Mouse (Mus musculus): ENCODE data around the gene Bicdl1.

Bicdl1 gene

GRCm38 (mm10) chr5:115669974-115670373 lies 61.4 kb downstream of the Bicdl1 start:
- DNase-seq (ENCODE audit: extremely low read depth, insufficient read length, low spot score): no peak

GRCm38 (mm10) chr5:115668986-115669385 lies 62.4 kb downstream of the Bicdl1 start:
- DNase-seq (ENCODE audit: extremely low read depth, insufficient read length, low spot score): no peak

GRCm38 (mm10) chr5:115667894-115668293 lies 63.5 kb downstream of the Bicdl1 start:
- no peak for DNase-seq (ENCODE audit: extremely low read depth, insufficient read length, low spot score)

- no peak for DNase-seq (ENCODE audit: extremely low read depth, insufficient read length, low spot score)
These were observed 64.2 kb downstream of the Bicdl1 start for GRCm38 (mm10) chr5:115667210-115667609.

GRCm38 (mm10) chr5:115666366-115667065 lies 64.9 kb downstream of the Bicdl1 start:
- DNase-seq (ENCODE audit: extremely low read depth, insufficient read length, low spot score): no peak

- DNase-seq (ENCODE audit: extremely low read depth, insufficient read length, low spot score): no peak
These were observed 68.8 kb downstream of the Bicdl1 start for GRCm38 (mm10) chr5:115662658-115663057.

GRCm38 (mm10) chr5:115658352-115658751 lies 73.1 kb downstream of the Bicdl1 start:
- no peak for DNase-seq (ENCODE audit: extremely low read depth, insufficient read length, low spot score)

GRCm38 (mm10) chr5:115657234-115657633 lies 74.2 kb downstream of the Bicdl1 start:
- no peak for DNase-seq (ENCODE audit: extremely low read depth, insufficient read length, low spot score)

- DNase-seq (ENCODE audit: extremely low read depth, insufficient read length, low spot score): no peak
These were observed 74.7 kb downstream of the Bicdl1 start for GRCm38 (mm10) chr5:115656677-115657076.

GRCm38 (mm10) chr5:115653776-115654175 lies 77.6 kb downstream of the Bicdl1 start:
- DNase-seq (ENCODE audit: extremely low read depth, insufficient read length, low spot score): no peak

GRCm38 (mm10) chr5:115652681-115653575 lies 78.5 kb downstream of the Bicdl1 start:
- peak; percentile 98 for DNase-seq (ENCODE audit: extremely low read depth, insufficient read length, low spot score)

- DNase-seq (ENCODE audit: extremely low read depth, insufficient read length, low spot score): no peak
These were observed 79.6 kb downstream of the Bicdl1 start for GRCm38 (mm10) chr5:115651821-115652220.

GRCm38 (mm10) chr5:115650885-115651284 lies 80.5 kb downstream of the Bicdl1 start:
- no peak for DNase-seq (ENCODE audit: extremely low read depth, insufficient read length, low spot score)

GRCm38 (mm10) chr5:115649699-115650098 lies 81.7 kb downstream of the Bicdl1 start:
- DNase-seq (ENCODE audit: extremely low read depth, insufficient read length, low spot score): no peak

GRCm38 (mm10) chr5:115648876-115649275 lies 82.5 kb downstream of the Bicdl1 start:
- no peak for DNase-seq (ENCODE audit: extremely low read depth, insufficient read length, low spot score)

- DNase-seq (ENCODE audit: extremely low read depth, insufficient read length, low spot score): no peak
These were observed 87.2 kb downstream of the Bicdl1 start for GRCm38 (mm10) chr5:115644192-115644591.

- DNase-seq (ENCODE audit: extremely low read depth, insufficient read length, low spot score): no peak
These were observed 95.9 kb downstream of the Bicdl1 start for GRCm38 (mm10) chr5:115635536-115635935.

- DNase-seq (ENCODE audit: extremely low read depth, insufficient read length, low spot score): no peak
These were observed 97.4 kb downstream of the Bicdl1 start for GRCm38 (mm10) chr5:115634046-115634445.

GRCm38 (mm10) chr5:115633060-115633459 lies 98.4 kb downstream of the Bicdl1 start:
- no peak for DNase-seq (ENCODE audit: extremely low read depth, insufficient read length, low spot score)

GRCm38 (mm10) chr5:115632358-115632714 lies 99.1 kb downstream of the Bicdl1 start:
- peak; percentile 60 for DNase-seq (ENCODE audit: extremely low read depth, insufficient read length, low spot score)

GRCm38 (mm10) chr5:115631505-115632357 lies 99.7 kb downstream of the Bicdl1 start, which contains the start of gene Rab35:
Gene Rab35, plus strand, starts transcription at chr5:115631908.
- peak; percentile 86 for DNase-seq (ENCODE audit: extremely low read depth, insufficient read length, low spot score)
